Mouse (Mus musculus) thymus, adult 2 months (tissue): ENCODE data around the gene Tubb4b.

Source experiments
- CTCF ChIP-seq: fragments of 200-500 bp; IDR thresholded peaks from 2 replicates; pipeline ENCODE4 v1.5.1; 2012; ENCODE audit warnings: mild to moderate bottlenecking, control low read depth, low read length, moderate library complexity, borderline replicate concordance; ENCODE audit not compliant: control insufficient read depth, poor library complexity, insufficient read depth; ENCODE audit errors: extremely low read depth
- POLR2A ChIP-seq: fragments of 200-500 bp; IDR thresholded peaks from 2 replicates; pipeline ENCODE4 v1.6.1; 2012; ENCODE audit warnings: mild to moderate bottlenecking, low read length, control low read depth, moderate library complexity; ENCODE audit not compliant: control insufficient read depth, poor library complexity, insufficient read depth; ENCODE audit errors: extremely low read depth

- TF ChIP-seq CTCF = no peak
- no peak for TF ChIP-seq POLR2A
Measured at GRCm38 (mm10) chr2:25207593-25207992, 16.9 kb downstream of the Tubb4b start.
